Mouse (Mus musculus): ENCODE results near the gene Fbxo21.

DNA sequence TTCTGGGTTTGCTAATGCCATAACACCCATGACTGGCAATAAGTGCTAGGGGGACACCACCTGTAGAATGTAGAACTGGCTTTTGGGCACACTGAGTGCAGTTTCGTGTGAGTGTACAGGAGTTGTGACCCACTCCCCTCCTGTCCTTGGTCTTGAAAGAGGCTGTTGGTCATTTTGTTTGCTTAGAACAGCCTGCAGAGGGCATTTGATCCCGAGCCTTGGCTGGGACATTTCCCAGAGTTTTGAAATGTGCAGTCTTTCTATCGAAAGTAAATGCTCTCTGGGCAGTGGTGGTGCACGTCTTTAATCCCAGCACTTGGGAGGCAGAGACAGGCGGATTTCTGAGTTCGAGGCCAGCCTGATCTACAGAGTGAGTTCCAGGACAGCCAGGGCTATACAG lies 19.4 kb downstream of the Fbxo21 start:
- no peak for TF ChIP-seq CTCF (IDR thresholded peaks at IDR 0.05; ENCODE audit: extremely low read depth, insufficient read depth, insufficient read length, insufficient replicate concordance)
- TF ChIP-seq POLR2A (IDR thresholded peaks at IDR 0.05; ENCODE audit: low read depth, low read length) = no peak

Data from spleen, adult 2 months (tissue).